Mouse (Mus musculus): Measurements from ENCODE around the gene Magi2. TPM values are rescaled to one million over a fixed set of nuclear protein-coding genes. Genes with fewer than 3 reads are reported as not detected.
"Not testable (repeated sequence)": the region's sequence is repeated elsewhere in the genome, so short reads cannot be mapped to it uniquely, and the experiment has no call there.

The Magi2 gene
- polyA plus RNA-seq, 1 experiment from 2014 or later = 2.7 TPM

- no peak overlapping the region for H3K4me3 ChIP-seq
- H3K4me1 ChIP-seq = no peaks in the 10 kb centered on the region
- H3K9me3 ChIP-seq = no peaks in the 10 kb centered on the region
- H3K27me3 ChIP-seq (replicated peaks) = no peaks in the 10 kb centered on the region
- no peak overlapping the region for H3K27ac ChIP-seq (replicated peaks)
- no peak for ATAC-seq (ENCODE audit: extremely low read depth, insufficient number of reproducible peaks, low FRiP score, low TSS enrichment)
- H3K4me2 ChIP-seq = no peak overlapping the region
- H3K9ac ChIP-seq = no peak overlapping the region
- WGBS = 72% methylated on average over 3 of the region's 3 CpGs
- no peaks in the 10 kb centered on the region for H3K36me3 ChIP-seq
Measured at GRCm38 (mm10) chr5:19292581-19292980, 65.7 kb downstream of the Magi2 start.

GRCm38 (mm10) chr5:19306656-19307055 is 79.8 kb downstream of the Magi2 start:
- no peak for ATAC-seq (ENCODE audit: extremely low read depth, insufficient number of reproducible peaks, low FRiP score, low TSS enrichment)
- 81% methylated on average over 6 of the region's 6 CpGs for WGBS
- H3K9ac ChIP-seq = no peak overlapping the region
- H3K4me3 ChIP-seq = no peak overlapping the region
- no peak overlapping the region for H3K4me2 ChIP-seq
- no peaks in the 10 kb centered on the region for H3K27me3 ChIP-seq (replicated peaks)
- no peaks in the 10 kb centered on the region for H3K4me1 ChIP-seq
- H3K27ac ChIP-seq (replicated peaks) = no peak overlapping the region
- no peaks in the 10 kb centered on the region for H3K9me3 ChIP-seq
- H3K36me3 ChIP-seq = no peaks in the 10 kb centered on the region

- H3K27me3 ChIP-seq (replicated peaks) = no peaks in the 10 kb centered on the region
- WGBS = 44% methylated on average over 1 of the region's 1 CpGs
Measured at GRCm38 (mm10) chr5:19309870-19310269, 83.0 kb downstream of the Magi2 start.

GRCm38 (mm10) chr5:19322532-19322931 is 95.7 kb downstream of the Magi2 start:
- 74% methylated on average over 6 of the region's 6 CpGs for WGBS
- H3K9me3 ChIP-seq = no peaks in the 10 kb centered on the region

More at GRCm38 (mm10) chr5:19309870-19310269, 83.0 kb downstream of the Magi2 start:
- Histone ChIP-seq H3K36me3 (no peaks in the 10 kb centered on the region), H3K4me3 (no peak overlapping the region), H3K9me3 (no peaks in the 10 kb centered on the region), H3K4me2 (no peak overlapping the region), H3K27ac (replicated peaks) (no peak overlapping the region), H3K9ac (no peak overlapping the region), H3K4me1 (no peaks in the 10 kb centered on the region)
- no peak for ATAC-seq (ENCODE audit: extremely low read depth, insufficient number of reproducible peaks, low FRiP score, low TSS enrichment)

GRCm38 (mm10) chr5:19337561-19337960 is 110.7 kb downstream of the Magi2 start:
- ATAC-seq (ENCODE audit: extremely low read depth, insufficient number of reproducible peaks, low FRiP score, low TSS enrichment) = no peak
- no peaks in the 10 kb centered on the region for H3K9me3 ChIP-seq
- no peak overlapping the region for H3K9ac ChIP-seq
- no peak overlapping the region for H3K4me3 ChIP-seq
- no peak overlapping the region for H3K27ac ChIP-seq (replicated peaks)
- no peaks in the 10 kb centered on the region for H3K27me3 ChIP-seq (replicated peaks)
- WGBS = 58% methylated on average over 2 of the region's 2 CpGs
- H3K4me1 ChIP-seq = no peaks in the 10 kb centered on the region
- H3K4me2 ChIP-seq = no peak overlapping the region
- no peaks in the 10 kb centered on the region for H3K36me3 ChIP-seq

More at GRCm38 (mm10) chr5:19322532-19322931, 95.7 kb downstream of the Magi2 start:
- Histone ChIP-seq H3K4me3 (no peak overlapping the region), H3K27me3 (replicated peaks) (no peaks in the 10 kb centered on the region), H3K4me1 (no peaks in the 10 kb centered on the region), H3K9ac (no peak overlapping the region), H3K36me3 (no peaks in the 10 kb centered on the region), H3K4me2 (no peak overlapping the region), H3K27ac (replicated peaks) (no peak overlapping the region)
- no peak for ATAC-seq (ENCODE audit: extremely low read depth, insufficient number of reproducible peaks, low FRiP score, low TSS enrichment)

- Histone ChIP-seq H3K9me3 (no peaks in the 10 kb centered on the region), H3K9ac (no peak overlapping the region), H3K36me3 (no peaks in the 10 kb centered on the region), H3K27ac (replicated peaks) (no peak overlapping the region), H3K27me3 (replicated peaks) (no peaks in the 10 kb centered on the region), H3K4me1 (no peaks in the 10 kb centered on the region), H3K4me3 (no peak overlapping the region), H3K4me2 (no peak overlapping the region)
- WGBS = 76% methylated on average over 1 of the region's 1 CpGs
- ATAC-seq (ENCODE audit: extremely low read depth, insufficient number of reproducible peaks, low FRiP score, low TSS enrichment) = no peak
Measured at GRCm38 (mm10) chr5:19368175-19368574, 141.3 kb downstream of the Magi2 start.

GRCm38 (mm10) chr5:19395876-19396275 is 169.0 kb downstream of the Magi2 start:
- Histone ChIP-seq H3K9me3 (no peaks in the 10 kb centered on the region), H3K27me3 (replicated peaks) (no peaks in the 10 kb centered on the region), H3K27ac (replicated peaks) (no peak overlapping the region), H3K36me3 (no peaks in the 10 kb centered on the region), H3K9ac (no peak overlapping the region), H3K4me3 (no peak overlapping the region), H3K4me2 (no peak overlapping the region), H3K4me1 (no peaks in the 10 kb centered on the region)
- no peak for ATAC-seq (ENCODE audit: extremely low read depth, insufficient number of reproducible peaks, low FRiP score, low TSS enrichment)
- WGBS = 33% methylated on average over 3 of the region's 3 CpGs

GRCm38 (mm10) chr5:19400299-19400698 is 173.5 kb downstream of the Magi2 start:
- Histone ChIP-seq H3K27me3 (replicated peaks) (no peaks in the 10 kb centered on the region), H3K9ac (no peak overlapping the region), H3K9me3 (no peaks in the 10 kb centered on the region), H3K4me1 (no peaks in the 10 kb centered on the region), H3K27ac (replicated peaks) (no peak overlapping the region), H3K4me2 (no peak overlapping the region), H3K4me3 (no peak overlapping the region), H3K36me3 (no peaks in the 10 kb centered on the region)
- ATAC-seq (ENCODE audit: extremely low read depth, insufficient number of reproducible peaks, low FRiP score, low TSS enrichment) = no peak
- 80% methylated on average over 4 of the region's 4 CpGs for WGBS

GRCm38 (mm10) chr5:19400738-19401408 is 174.0 kb downstream of the Magi2 start:
- no peak overlapping the region for H3K27ac ChIP-seq (replicated peaks)
- no peaks in the 10 kb centered on the region for H3K36me3 ChIP-seq
- ATAC-seq (ENCODE audit: extremely low read depth, insufficient number of reproducible peaks, low FRiP score, low TSS enrichment) = no peak
- H3K9ac ChIP-seq = no peak overlapping the region
- 41% methylated on average over 5 of the region's 5 CpGs for WGBS
- no peaks in the 10 kb centered on the region for H3K4me1 ChIP-seq
- H3K4me2 ChIP-seq = no peak overlapping the region
- H3K9me3 ChIP-seq = no peaks in the 10 kb centered on the region
- no peak overlapping the region for H3K4me3 ChIP-seq
- no peaks in the 10 kb centered on the region for H3K27me3 ChIP-seq (replicated peaks)

GRCm38 (mm10) chr5:19404268-19404667 is 177.4 kb downstream of the Magi2 start:
- not testable (repeated sequence) for H3K4me1 ChIP-seq
- WGBS = 86% methylated on average over 1 of the region's 1 CpGs

GRCm38 (mm10) chr5:19414556-19414955 is 187.7 kb downstream of the Magi2 start:
- no peak overlapping the region for H3K9ac ChIP-seq
- H3K9me3 ChIP-seq = no peaks in the 10 kb centered on the region
- H3K4me3 ChIP-seq = no peak overlapping the region
- no peaks in the 10 kb centered on the region for H3K4me1 ChIP-seq
- no peak overlapping the region for H3K4me2 ChIP-seq
- no peaks in the 10 kb centered on the region for H3K27me3 ChIP-seq (replicated peaks)
- no peaks in the 10 kb centered on the region for H3K36me3 ChIP-seq
- no peak overlapping the region for H3K27ac ChIP-seq (replicated peaks)
- ATAC-seq (ENCODE audit: extremely low read depth, insufficient number of reproducible peaks, low FRiP score, low TSS enrichment) = no peak
- WGBS = 71% methylated on average over 4 of the region's 4 CpGs

More at GRCm38 (mm10) chr5:19404268-19404667, 177.4 kb downstream of the Magi2 start:
- H3K9ac ChIP-seq; H3K27me3 ChIP-seq (replicated peaks); H3K4me2 ChIP-seq; H3K4me3 ChIP-seq; ATAC-seq (ENCODE audit: extremely low read depth, insufficient number of reproducible peaks, low FRiP score, low TSS enrichment); H3K9me3 ChIP-seq; H3K36me3 ChIP-seq; H3K27ac ChIP-seq (replicated peaks): not testable (repeated sequence)

GRCm38 (mm10) chr5:19429290-19429689 is 202.5 kb downstream of the Magi2 start:
- no peaks in the 10 kb centered on the region for H3K27me3 ChIP-seq (replicated peaks)
- H3K4me1 ChIP-seq = no peaks in the 10 kb centered on the region
- no peaks in the 10 kb centered on the region for H3K9me3 ChIP-seq
- no peak overlapping the region for H3K9ac ChIP-seq
- WGBS = 34% methylated on average over 2 of the region's 2 CpGs
- no peak overlapping the region for H3K4me2 ChIP-seq
- no peak overlapping the region for H3K4me3 ChIP-seq
- no peak overlapping the region for H3K27ac ChIP-seq (replicated peaks)
- H3K36me3 ChIP-seq = no peaks in the 10 kb centered on the region
- ATAC-seq (ENCODE audit: extremely low read depth, insufficient number of reproducible peaks, low FRiP score, low TSS enrichment) = no peak
